Mouse (Mus musculus): ENCODE data around the gene Zfp78.

Gene Zfp78

GRCm38 (mm10) chr7:6388971-6389370 lies 25.9 kb downstream of the Zfp78 start:
- no peak for DNase-seq (ENCODE audit: low spot score in 2 of 2)

- DNase-seq (ENCODE audit: low spot score in 2 of 2), result no peak
These were observed 26.4 kb downstream of the Zfp78 start for GRCm38 (mm10) chr7:6389449-6389848.

GRCm38 (mm10) chr7:6397996-6398975 lies 35.2 kb downstream of the Zfp78 start, which contains the start of gene Smim17:
Gene Smim17 (plus strand): TSS chr7:6398715.
- peak; percentile 75 to 81 for DNase-seq (ENCODE audit: low spot score in 2 of 2)

- DNase-seq (ENCODE audit: low spot score in 2 of 2), result peak; percentile 67 to 77
These were observed 47.0 kb downstream of the Zfp78 start, which contains the start of gene Gm20715 for GRCm38 (mm10) chr7:6410043-6410442. Gene Gm20715 (plus strand): TSS chr7:6410277.

- DNase-seq (ENCODE audit: low spot score in 2 of 2), result peak; percentile 30 to 31
These were observed 51.8 kb downstream of the Zfp78 start for GRCm38 (mm10) chr7:6414626-6415441.

GRCm38 (mm10) chr7:6415442-6415787 lies 52.3 kb downstream of the Zfp78 start:
- DNase-seq (ENCODE audit: low spot score in 2 of 2), result peak in 1 of 2 experiments; percentile 14

GRCm38 (mm10) chr7:6419894-6420293 lies 56.8 kb downstream of the Zfp78 start:
- DNase-seq (ENCODE audit: low spot score in 2 of 2), result peak; percentile 67 to 68

- DNase-seq (ENCODE audit: low spot score in 2 of 2), result no peak
These were observed 66.3 kb downstream of the Zfp78 start for GRCm38 (mm10) chr7:6429381-6429780.

- DNase-seq (ENCODE audit: low spot score in 2 of 2), result no peak
These were observed 67.3 kb downstream of the Zfp78 start for GRCm38 (mm10) chr7:6430342-6430741.

Measured in right cerebral cortex, adult 2 months (tissue).